Comparison of ENCODE assay signal across 8 mouse cellular contexts in genomic region chr2:53085617-53086202, GRCm38 (mm10).
DNase-seq lines count a peak whose midpoint lies in the region; ATAC-seq and TF ChIP-seq lines count a peak whose summit lies in the region.

No protein-coding gene starts in this region.

- H3K4me2 ChIP-seq in heart, embryonic 11.5 days: no peak overlapping the region
- H3K4me2 ChIP-seq in embryonic facial prominence, embryonic 11.5 days (ENCODE audit: low read depth, low read length): no peak overlapping the region
- no peak overlapping the region for H3K4me2 ChIP-seq in lung, postnatal 0 days (replicated peaks; ENCODE audit: low read depth, low read length)

- intact Hi-C loops in heart, adult 2 months (cut with DNase I): loop anchor here (2.0 kb wide), 1 partner anchor 323 kb away; no protein-coding TSS in a partner anchor

- peak; percentile 80 for TF ChIP-seq CTCF in heart, adult 2 months (IDR thresholded peaks at IDR 0.05)
- TF ChIP-seq CTCF in C2C12 (IDR thresholded peaks at IDR 0.05; ENCODE audit: control insufficient read depth, insufficient read depth, insufficient read length): peak; percentile 14
- TF ChIP-seq CTCF in lung, postnatal 0 days (IDR thresholded peaks at IDR 0.05): peak; percentile 85

- no peak overlapping the region for H3K4me3 ChIP-seq in heart, adult 2 months
- no peak overlapping the region for H3K4me3 ChIP-seq in heart, embryonic 11.5 days (ENCODE audit: low read depth, low read length)
- no peak overlapping the region for H3K4me3 ChIP-seq in C2C12 (ENCODE audit: insufficient read depth, poor library complexity, severe bottlenecking)
- H3K4me3 ChIP-seq in embryonic facial prominence, embryonic 11.5 days (ENCODE audit: low read depth, low read length): no peak overlapping the region
- H3K4me3 ChIP-seq in lung, postnatal 0 days (ENCODE audit: low read depth, low read length): no peak overlapping the region

- H3K36me3 ChIP-seq in heart, adult 2 months (ENCODE audit: control insufficient read depth, insufficient read depth, low read length): no peaks in the 10 kb centered on the region
- H3K36me3 ChIP-seq in heart, embryonic 11.5 days (ENCODE audit: control insufficient read depth, insufficient read depth, low read length): no peaks in the 10 kb centered on the region
- H3K36me3 ChIP-seq in C2C12 (ENCODE audit: control insufficient read depth, insufficient read depth): no peaks in the 10 kb centered on the region
- no peaks in the 10 kb centered on the region for H3K36me3 ChIP-seq in embryonic facial prominence, embryonic 11.5 days (replicated peaks; ENCODE audit: control insufficient read depth, insufficient read depth, low read depth, low read length)
- no peaks in the 10 kb centered on the region for H3K36me3 ChIP-seq in lung, postnatal 0 days (ENCODE audit: insufficient read depth, low read length)

- H3K9me3 ChIP-seq in heart, embryonic 11.5 days (replicated peaks; ENCODE audit: control insufficient read depth, low read length): no peaks in the 10 kb centered on the region
- H3K9me3 ChIP-seq in embryonic facial prominence, embryonic 11.5 days (replicated peaks; ENCODE audit: control insufficient read depth, low read length): no peaks in the 10 kb centered on the region
- H3K9me3 ChIP-seq in lung, postnatal 0 days (ENCODE audit: low read length): no peaks in the 10 kb centered on the region

- DNase-seq in heart, adult 2 months: peak; percentile 40 to 56
- DNase-seq in adrenal gland, postnatal 36 days: peak; percentile 46 to 66
- peak; percentile 73 for DNase-seq in embryonic facial prominence, embryonic 11.5 days (ENCODE audit: low spot score)
- peak; percentile 60 for DNase-seq in kidney, postnatal 14 days
- peak; percentile 62 for DNase-seq in lung, postnatal 0 days (ENCODE audit: low spot score)
- peak; percentile 42 to 61 for DNase-seq in right cerebral cortex, postnatal 10 days (ENCODE audit: low spot score in 2 of 2)

- H3K27ac ChIP-seq in heart, adult 2 months: no peak overlapping the region
- no peak overlapping the region for H3K27ac ChIP-seq in heart, embryonic 11.5 days (ENCODE audit: low read depth, low read length)
- no peak overlapping the region for H3K27ac ChIP-seq in embryonic facial prominence, embryonic 11.5 days (replicated peaks; ENCODE audit: low read depth, low read length)
- H3K27ac ChIP-seq in lung, postnatal 0 days (ENCODE audit: low read length): no peak overlapping the region

- no peak overlapping the region for H3ac ChIP-seq in C2C12 (ENCODE audit: control insufficient read depth, insufficient read length, low read depth)

- TF ChIP-seq POLR2A in heart, adult 2 months (IDR thresholded peaks at IDR 0.05; ENCODE audit: insufficient read depth, low read depth, low read length): no peak

- TF ChIP-seq EP300 in heart, adult 2 months (IDR thresholded peaks at IDR 0.05; ENCODE audit: insufficient read depth, low read depth, low read length): no peak
- TF ChIP-seq EP300 in lung, postnatal 0 days (IDR thresholded peaks at IDR 0.05): no peak

- H3K4me1 ChIP-seq in heart, adult 2 months (ENCODE audit: control insufficient read depth, insufficient read depth, low read length): no peaks in the 10 kb centered on the region
- H3K4me1 ChIP-seq in heart, embryonic 11.5 days (ENCODE audit: control insufficient read depth, insufficient read depth, low read length): no peaks in the 10 kb centered on the region
- no peaks in the 10 kb centered on the region for H3K4me1 ChIP-seq in embryonic facial prominence, embryonic 11.5 days (ENCODE audit: control insufficient read depth, insufficient read depth, low read length)
- H3K4me1 ChIP-seq in lung, postnatal 0 days (ENCODE audit: insufficient read depth, low read depth, low read length): no peaks in the 10 kb centered on the region

- H3K79me3 ChIP-seq in C2C12 (ENCODE audit: low read depth): no peaks in the 10 kb centered on the region

- no peaks in the 10 kb centered on the region for H3K27me3 ChIP-seq in heart, adult 2 months (ENCODE audit: control insufficient read depth, insufficient read depth, low read length)
- H3K27me3 ChIP-seq in heart, embryonic 11.5 days (ENCODE audit: control insufficient read depth, insufficient read depth, low read length): no peaks in the 10 kb centered on the region
- no peaks in the 10 kb centered on the region for H3K27me3 ChIP-seq in C2C12 (ENCODE audit: control insufficient read depth, insufficient read depth, insufficient read length)
- H3K27me3 ChIP-seq in embryonic facial prominence, embryonic 11.5 days (ENCODE audit: control insufficient read depth, insufficient read depth, low read length): no peaks in the 10 kb centered on the region
- H3K27me3 ChIP-seq in lung, postnatal 0 days (replicated peaks; ENCODE audit: insufficient read depth, low read length): no peaks in the 10 kb centered on the region

- ATAC-seq in heart, embryonic 11.5 days (replicated peaks; ENCODE audit: insufficient number of reproducible peaks, low FRiP score, low TSS enrichment): no peak
- 0 out of 2 replicates have a peak, but pooled peaks have one; percentile 55 for ATAC-seq in embryonic facial prominence, embryonic 11.5 days (replicated peaks; ENCODE audit: insufficient number of reproducible peaks, low FRiP score, low TSS enrichment, low read depth)
- peak; percentile 48; the same call in 1 of the 2 replicates for ATAC-seq in lung, postnatal 0 days

- WGBS in heart, adult 2 months: 47% methylated on average over 9 of the region's 9 CpGs
- 44% methylated on average over 9 of the region's 9 CpGs for WGBS in heart, embryonic 11.5 days (ENCODE audit: insufficient replicate concordance)
- WGBS in embryonic facial prominence, embryonic 11.5 days: 57% methylated on average over 9 of the region's 9 CpGs
- WGBS in lung, postnatal 0 days: 46% methylated on average over 9 of the region's 9 CpGs

- no peak overlapping the region for H3K9ac ChIP-seq in heart, adult 2 months (ENCODE audit: low read depth, low read length)
- no peak overlapping the region for H3K9ac ChIP-seq in heart, embryonic 11.5 days (ENCODE audit: low read depth, low read length)
- no peak overlapping the region for H3K9ac ChIP-seq in embryonic facial prominence, embryonic 11.5 days (replicated peaks; ENCODE audit: low read length)
- no peak overlapping the region for H3K9ac ChIP-seq in lung, postnatal 0 days (replicated peaks; ENCODE audit: low read depth)

- H3K79me2 ChIP-seq in heart, adult 2 months (replicated peaks; ENCODE audit: control insufficient read depth, insufficient read depth, low read length): no peaks in the 10 kb centered on the region
- H3K79me2 ChIP-seq in C2C12 (ENCODE audit: control insufficient read depth, insufficient read depth): no peaks in the 10 kb centered on the region

TF ChIP-seq in C2C12, 6 proteins besides CTCF, POLR2A, EP300 and RAD21:
- peak; percentile 80 for TF ChIP-seq MAX (IDR thresholded peaks at IDR 0.05)
- TF ChIP-seq FOSL1 (IDR thresholded peaks at IDR 0.05; ENCODE audit: insufficient read depth, low read length, poor library complexity, severe bottlenecking): no peak
- no peak for TF ChIP-seq USF1 (IDR thresholded peaks at IDR 0.05; ENCODE audit: low read depth)
- no peak for TF ChIP-seq CEBPB (IDR thresholded peaks at IDR 0.05; ENCODE audit: low read depth)

Comparison
In these comparisons a context has a peak if more than half of its experiments do, and no peak if none do; other contexts are left out.
1. CTCF ChIP-seq: peak in every context shown above with its lines; median percentile 85 in lung, postnatal 0 days; 80 in heart, adult 2 months; 14 in C2C12.